Mouse (Mus musculus) left cerebral cortex, postnatal 4 days (tissue): ENCODE data around the gene Cdkal1. TPM values are rescaled to one million over a fixed set of nuclear protein-coding genes. Genes with fewer than 3 reads are reported as not detected.

Experiments
- DNase-seq: peaks from one replicate; pipeline ENCODE4 v3.0.0-alpha.2; 2022
- intact Hi-C: fragments of 180-260 bp; cut with DNase I; formaldehyde crosslinking; loops from one replicate; pipeline ENCODE4 v1.15.1; 2025
- total RNA-seq, 2 experiments: library from RNA; stranded (reverse); gene quantifications; 2 replicates each; pipeline ENCODE4 v1.2.3; 2021

Cdkal1 gene
- total RNA-seq, 2 experiments from 2014 or later: 18.8 to 22.1 TPM

GRCm38 (mm10) chr13:29819910-29820583, 35.4 kb downstream of the Cdkal1 start:
- intact Hi-C loops: loop anchor here (10.0 kb wide), 1 partner anchor 205 kb away; no protein-coding TSS in a partner anchor
- no peak for DNase-seq

DNA sequence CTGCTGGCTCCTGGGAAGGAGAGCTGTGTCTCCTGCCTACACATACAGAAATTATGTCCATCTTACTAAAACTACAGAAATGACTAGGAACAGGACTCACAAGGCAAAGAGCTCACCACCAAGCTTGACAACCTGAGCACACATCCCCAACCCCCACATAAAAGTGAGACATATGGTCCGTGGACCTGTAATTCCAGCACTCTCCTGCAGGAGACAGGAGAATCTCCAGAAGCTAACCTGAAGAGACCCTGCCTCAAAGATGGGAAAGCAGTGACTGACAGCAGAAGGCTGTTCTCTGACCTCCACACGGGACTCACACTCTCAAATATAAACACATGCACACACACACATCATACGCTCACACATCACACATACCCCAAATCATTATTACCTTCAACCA, 36.3 kb downstream of the Cdkal1 start:
- DNase-seq: no peak
- intact Hi-C loops: no loop called here

DNA sequence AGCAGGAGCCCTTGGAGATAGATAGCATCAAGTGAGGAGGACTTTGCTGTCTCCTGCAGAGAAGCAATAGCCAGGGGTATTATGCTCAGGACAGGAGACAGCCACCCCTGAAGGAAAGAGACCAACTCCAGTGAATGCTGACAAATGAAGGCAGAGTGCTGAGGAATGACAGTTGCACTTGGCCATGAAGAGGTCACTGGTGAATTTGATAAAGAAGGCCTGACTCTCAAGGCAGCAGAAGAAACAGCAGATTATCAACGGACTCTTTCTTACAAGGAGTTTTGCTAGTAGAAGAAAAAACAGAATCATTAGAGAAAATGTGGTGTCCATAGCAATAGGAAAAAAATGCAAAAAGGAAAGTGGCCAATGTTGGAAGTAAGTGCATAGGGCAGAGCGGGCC, 37.2 kb downstream of the Cdkal1 start:
- intact Hi-C loops: no loop called here
- no peak for DNase-seq

DNA sequence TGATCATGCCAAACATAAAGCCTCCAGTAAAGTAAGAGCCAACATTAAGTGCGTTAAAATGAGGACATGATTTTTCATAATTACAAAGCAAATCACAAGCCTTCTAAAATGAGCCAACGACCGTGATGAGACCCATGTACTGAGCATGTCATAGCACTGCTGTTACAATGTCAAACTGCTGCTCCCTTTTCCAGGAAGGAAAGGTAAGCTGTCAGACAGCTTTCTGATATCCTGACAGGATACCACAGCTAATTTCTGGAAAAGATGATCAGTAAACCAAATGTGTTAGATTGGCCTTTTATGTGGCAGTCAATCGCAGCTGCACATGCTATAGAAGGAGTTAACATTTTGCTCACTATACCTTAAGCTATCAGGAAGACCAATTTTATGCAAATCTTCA, 44.7 kb downstream of the Cdkal1 start:
- intact Hi-C loops: no loop called here
- no peak for DNase-seq

GRCm38 (mm10) chr13:29808383-29808782, 47.1 kb downstream of the Cdkal1 start:
- intact Hi-C loops: loop anchor here (10.0 kb wide), 1 partner anchor 174 kb away; no protein-coding TSS in a partner anchor
- no peak for DNase-seq

DNA sequence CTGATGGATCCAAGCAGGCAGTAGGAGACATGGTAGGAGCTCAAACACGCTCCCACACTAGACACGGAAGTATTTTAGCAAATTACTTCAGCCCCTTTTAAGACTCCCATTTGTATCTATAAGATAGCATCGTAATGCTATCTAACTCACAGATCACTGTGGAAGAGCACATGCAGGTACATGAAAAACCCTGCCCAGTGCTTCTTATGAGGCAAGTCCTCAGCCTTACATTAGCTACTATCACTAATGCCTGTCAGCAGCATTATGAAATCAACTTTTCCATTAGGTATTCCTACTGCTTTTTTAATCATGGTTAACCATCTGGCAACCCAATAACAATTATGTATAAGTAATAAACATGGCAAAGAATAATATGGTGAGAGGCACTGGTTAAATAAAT, 47.5 kb downstream of the Cdkal1 start:
- intact Hi-C loops: loop anchor here (10.0 kb wide), 1 partner anchor 173 kb away; no protein-coding TSS in a partner anchor
- DNase-seq: no peak

DNA sequence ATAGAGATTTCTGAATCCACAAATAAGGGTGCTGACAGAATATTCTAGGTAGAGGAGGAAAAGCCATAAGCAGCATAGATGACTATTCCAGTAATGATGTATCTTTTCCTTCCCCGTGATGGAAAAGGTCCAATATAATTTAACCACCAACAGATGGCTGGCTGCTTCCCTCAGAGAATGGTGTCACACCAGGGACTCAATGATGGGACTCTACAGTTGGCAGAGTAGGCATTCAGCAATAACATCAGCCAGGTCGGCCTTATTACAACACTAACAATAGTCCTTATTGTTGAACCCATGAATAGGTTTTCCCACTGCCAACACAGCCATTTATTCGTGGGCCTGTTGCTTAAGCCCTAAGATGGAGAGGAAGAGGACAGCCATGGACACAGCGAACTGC, 48.6 kb downstream of the Cdkal1 start:
- intact Hi-C loops: loop anchor here (10.0 kb wide), 1 partner anchor 172 kb away; no protein-coding TSS in a partner anchor
- no peak for DNase-seq

DNA sequence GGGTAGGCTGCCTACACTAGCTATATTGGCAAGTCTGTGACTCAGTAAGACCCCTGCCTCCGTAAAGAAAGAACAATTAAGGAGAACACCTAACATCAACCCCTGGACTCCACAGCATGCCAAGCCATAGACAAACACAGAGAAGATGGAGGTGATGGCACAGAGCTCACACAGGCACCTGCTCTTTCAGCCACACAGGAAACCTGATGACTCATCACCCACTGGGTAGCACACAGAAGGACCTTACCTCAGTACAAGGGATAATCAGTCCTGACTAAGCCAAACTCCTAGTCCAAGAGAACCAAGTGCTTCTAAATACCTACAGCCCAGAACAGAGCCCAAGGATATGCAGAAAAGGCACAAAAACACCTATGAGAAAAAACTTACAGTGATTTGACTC, 50.2 kb downstream of the Cdkal1 start:
- DNase-seq: no peak
- intact Hi-C loops: loop anchor here (10.0 kb wide), 1 partner anchor 170 kb away; no protein-coding TSS in a partner anchor

- no peak for DNase-seq
- intact Hi-C loops: loop anchor here (10.0 kb wide), 1 partner anchor 169 kb away; no protein-coding TSS in a partner anchor
These were observed 51.4 kb downstream of the Cdkal1 start for GRCm38 (mm10) chr13:29804034-29804433.

- DNase-seq: no peak
- intact Hi-C loops: loop anchor here (10.0 kb wide), 1 partner anchor 168 kb away; no protein-coding TSS in a partner anchor
These were observed 52.8 kb downstream of the Cdkal1 start for GRCm38 (mm10) chr13:29802699-29803098.

DNA sequence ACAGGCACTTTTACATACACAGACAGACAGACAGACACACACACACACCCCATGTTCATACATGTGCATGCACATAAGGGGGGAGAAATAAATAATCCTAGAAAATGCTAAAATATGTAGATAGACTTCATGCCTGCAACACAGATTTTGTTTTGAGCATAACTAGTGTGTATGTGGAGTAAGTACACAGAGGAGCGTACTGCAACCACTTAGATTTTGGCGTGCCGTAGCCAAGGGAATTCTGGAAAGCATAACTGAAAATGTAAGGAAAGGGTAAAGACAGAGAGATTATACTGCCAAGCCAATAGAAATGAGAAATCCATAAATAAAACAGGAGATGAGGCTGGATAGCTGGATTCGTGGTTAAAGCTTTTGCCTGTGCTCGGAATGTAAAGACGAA, 55.4 kb downstream of the Cdkal1 start:
- DNase-seq: no peak

DNA sequence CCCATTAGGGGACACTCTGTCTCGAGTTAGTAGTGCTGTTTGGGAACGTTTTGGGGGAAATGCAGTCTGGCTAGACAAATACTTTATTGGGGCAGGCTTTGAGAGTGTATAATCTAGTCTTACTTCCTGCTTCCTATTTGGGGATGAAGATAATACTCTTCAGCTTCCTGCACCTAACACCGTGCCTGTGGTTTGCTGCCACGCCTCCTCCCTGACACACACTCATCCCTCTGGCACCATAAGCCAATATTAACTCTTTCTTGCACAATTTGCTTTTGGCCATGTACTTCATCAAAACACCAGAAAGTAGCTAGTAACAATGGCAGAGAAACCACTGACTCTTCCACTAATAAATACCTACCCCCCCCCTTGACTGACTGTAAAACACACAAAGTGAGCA, 63.4 kb downstream of the Cdkal1 start:
- no peak for DNase-seq
- intact Hi-C loops: no loop called here

More for the DNA sequence above, 55.4 kb downstream of the Cdkal1 start:
- intact Hi-C loops: loop anchor here (10.0 kb wide), 1 partner anchor 165 kb away; no protein-coding TSS in a partner anchor

DNA sequence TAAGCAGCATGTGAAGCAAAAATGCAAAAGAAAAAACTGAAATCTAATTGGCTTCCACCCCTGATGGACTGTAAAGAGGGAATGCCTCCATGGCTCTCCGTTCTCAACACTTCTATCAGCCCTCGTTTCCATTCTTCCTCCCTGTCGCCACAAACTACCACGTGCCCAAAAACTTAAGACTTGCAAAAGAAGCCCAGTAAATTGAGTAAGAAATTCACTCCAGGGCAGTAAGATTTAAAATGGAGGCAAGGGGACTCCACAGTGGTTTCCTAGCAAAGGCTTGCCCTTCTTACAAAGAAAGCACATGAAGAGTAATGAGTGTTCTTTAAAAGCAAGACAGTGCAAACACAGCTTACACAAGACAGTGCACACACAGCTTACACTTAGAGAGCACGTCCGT, 64.0 kb downstream of the Cdkal1 start:
- no peak for DNase-seq
- intact Hi-C loops: no loop called here

DNA sequence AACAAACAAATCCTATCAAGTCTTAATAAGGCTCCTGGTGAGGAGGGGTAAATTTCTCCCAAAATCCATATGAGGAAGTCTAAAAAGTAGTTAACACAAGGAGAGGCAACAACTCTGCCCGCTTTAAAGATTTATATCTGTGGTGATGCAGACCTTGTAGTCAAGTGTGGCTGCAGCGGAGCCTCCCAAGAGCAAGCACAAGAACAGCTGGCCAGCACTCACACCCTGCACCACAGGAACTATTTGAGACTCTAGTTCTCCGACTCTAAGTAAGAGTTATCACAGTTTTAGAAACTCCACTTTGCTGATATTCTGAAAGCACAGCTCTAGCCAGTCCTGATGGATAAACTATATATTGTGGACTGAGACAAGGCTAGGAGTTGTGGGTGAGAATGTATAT, 68.5 kb downstream of the Cdkal1 start:
- intact Hi-C loops: no loop called here
- DNase-seq: no peak

DNA sequence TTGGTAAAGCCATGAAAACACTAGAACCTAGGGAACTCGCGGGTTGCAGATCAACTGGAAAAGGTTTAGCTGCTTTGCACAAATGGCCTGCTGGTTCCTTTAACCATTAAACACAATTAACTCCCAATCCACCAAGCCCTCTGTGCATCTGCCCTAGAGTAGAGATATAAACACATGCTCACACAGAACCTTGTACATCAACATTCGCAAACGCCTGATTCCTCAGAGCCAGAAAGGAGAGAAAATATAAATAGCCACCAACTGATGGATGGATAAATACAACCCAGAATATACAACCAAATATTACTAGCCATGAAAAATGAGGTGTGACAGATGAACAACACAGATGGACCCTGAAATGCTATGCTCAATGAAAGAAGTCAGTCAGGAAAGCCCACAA, 70.6 kb downstream of the Cdkal1 start:
- no peak for DNase-seq
- intact Hi-C loops: no loop called here

GRCm38 (mm10) chr13:29781332-29781731, 74.1 kb downstream of the Cdkal1 start:
- no peak for DNase-seq
- intact Hi-C loops: no loop called here

GRCm38 (mm10) chr13:29780713-29781112, 74.8 kb downstream of the Cdkal1 start:
- intact Hi-C loops: no loop called here
- peak; percentile 37 for DNase-seq

GRCm38 (mm10) chr13:29779519-29779918, 76.0 kb downstream of the Cdkal1 start:
- intact Hi-C loops: no loop called here
- DNase-seq: no peak

- DNase-seq: no peak
- intact Hi-C loops: no loop called here
These were observed 76.4 kb downstream of the Cdkal1 start for GRCm38 (mm10) chr13:29779116-29779515.

DNA sequence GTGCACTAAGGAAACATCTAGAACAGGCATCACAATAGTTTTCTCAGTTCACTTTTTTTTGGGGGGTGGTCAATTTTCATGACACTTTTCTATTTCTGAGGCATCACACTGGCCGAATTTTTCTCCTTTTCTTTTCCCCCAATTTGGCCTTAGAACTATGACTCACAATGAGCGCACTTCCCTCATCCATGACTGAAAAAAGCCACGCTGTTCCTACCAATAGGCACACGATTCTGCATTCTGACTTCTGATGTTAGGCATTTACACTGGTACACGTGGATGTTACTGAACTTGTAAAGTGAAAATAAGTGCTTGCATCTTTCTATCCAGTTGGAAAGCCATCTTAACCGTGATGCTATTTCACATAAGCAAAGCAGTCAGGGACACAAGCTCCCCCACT, 77.3 kb downstream of the Cdkal1 start:
- DNase-seq: no peak
- intact Hi-C loops: no loop called here

GRCm38 (mm10) chr13:29777225-29777624, 78.2 kb downstream of the Cdkal1 start:
- intact Hi-C loops: no loop called here
- no peak for DNase-seq

DNA sequence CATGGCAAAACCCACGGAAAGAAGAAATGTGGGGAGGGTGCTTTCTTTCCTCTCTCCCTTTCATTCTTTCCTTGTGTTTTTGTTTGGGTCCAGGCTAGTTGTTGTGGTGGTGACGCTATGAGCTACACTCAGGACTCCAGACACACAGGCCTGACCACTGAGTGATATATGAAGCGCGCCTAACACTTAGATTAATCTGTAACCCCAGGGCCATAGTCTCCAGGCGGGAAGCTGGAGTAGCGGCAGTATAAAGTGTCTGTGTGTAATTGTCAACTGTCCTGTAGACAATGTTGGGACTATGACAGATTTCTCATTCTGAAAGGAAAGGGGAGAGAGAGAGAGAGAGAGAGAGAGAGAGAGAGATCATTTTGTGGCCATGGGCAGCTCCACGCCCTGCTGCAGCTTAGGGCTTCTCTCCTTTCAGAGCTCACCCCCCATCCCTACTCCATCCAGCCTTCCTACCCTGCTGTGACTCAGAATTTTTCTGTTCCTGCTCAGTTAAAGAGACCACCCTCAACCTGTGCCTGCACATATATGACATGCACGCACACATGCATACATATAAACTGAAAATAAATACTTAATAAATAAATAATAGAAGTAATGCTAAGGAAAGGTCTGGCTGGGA, 79.8 kb downstream of the Cdkal1 start:
- intact Hi-C loops: no loop called here
- DNase-seq: no peak
